26 mouse cellular contexts compared by ENCODE assay signal in genomic region chr7:84439606-84440005, GRCm38 (mm10). TPM values are rescaled to one million over a fixed set of nuclear protein-coding genes. Genes with fewer than 3 reads are reported as not detected.
"Had no signal": no experiment of that assay in that cellular context is flagged by ENCODE, and none has a peak within 500 bp of the region (broad histone marks: within the 10 kb centered on the region; RNA-seq: fewer than 3 reads in every experiment).

No protein-coding gene starts in this region.

- H3K9me3 ChIP-seq: heart, embryonic 13.5 days; heart, embryonic 15.5 days; hindbrain, embryonic 13.5 days; hindbrain, embryonic 15.5 days; limb, embryonic 10.5 days; limb, embryonic 12.5 days; liver, embryonic 13.5 days had no signal

- H3K9ac ChIP-seq: heart, embryonic 13.5 days; heart, embryonic 15.5 days; hindbrain, embryonic 13.5 days; hindbrain, embryonic 15.5 days; limb, embryonic 12.5 days; liver, embryonic 13.5 days had no signal

- H3K27ac ChIP-seq: gastrocnemius, adult 2 months; heart, adult 2 months; heart, embryonic 13.5 days; heart, embryonic 15.5 days; hindbrain, embryonic 13.5 days; hindbrain, embryonic 15.5 days; hindbrain, postnatal 0 days; layer of hippocampus, adult 2 months; left cerebral cortex, adult 2 months; limb, embryonic 10.5 days; limb, embryonic 12.5 days; liver, embryonic 13.5 days had no signal

- DNase-seq: gastrocnemius, adult 2 months; gastrocnemius, postnatal 10 days; gastrocnemius, postnatal 25 days; heart, adult 11 months; heart, adult 2 months; heart, postnatal 14 days; heart, postnatal 36 days; kidney, adult 18-20 months; kidney, adult 8-10 months; kidney, postnatal 10 days; kidney, postnatal 25 days; kidney, postnatal 4 days; liver; liver, embryonic 13.5 days had no signal

- ATAC-seq: hindbrain, postnatal 0 days had no signal

- H3K4me2 ChIP-seq: heart, embryonic 11.5 days; heart, embryonic 13.5 days; heart, embryonic 15.5 days; hindbrain, embryonic 13.5 days; hindbrain, embryonic 15.5 days; limb, embryonic 12.5 days; liver, embryonic 11.5 days; liver, embryonic 13.5 days had no signal

- H3K27me3 ChIP-seq: heart, embryonic 13.5 days; heart, embryonic 15.5 days; hindbrain, embryonic 13.5 days; hindbrain, embryonic 15.5 days; limb, embryonic 12.5 days; liver, embryonic 13.5 days had no signal

- H3K36me3 ChIP-seq: heart, embryonic 13.5 days; heart, embryonic 15.5 days; hindbrain, embryonic 13.5 days; hindbrain, embryonic 15.5 days; limb, embryonic 10.5 days; limb, embryonic 12.5 days; liver, embryonic 13.5 days had no signal

- H3K4me1 ChIP-seq: heart, embryonic 15.5 days; hindbrain, embryonic 13.5 days; hindbrain, embryonic 15.5 days; limb, embryonic 10.5 days; limb, embryonic 12.5 days; liver, embryonic 13.5 days had no signal

- H3K4me3 ChIP-seq: gastrocnemius, adult 2 months; heart, adult 2 months; heart, embryonic 13.5 days; heart, embryonic 15.5 days; hindbrain, embryonic 13.5 days; hindbrain, embryonic 15.5 days; layer of hippocampus, adult 2 months; left cerebral cortex, adult 2 months; limb, embryonic 10.5 days; limb, embryonic 12.5 days; liver, embryonic 13.5 days had no signal

RNA-seq across cellular contexts. Expression of gene Arnt2, which starts 29.6 kb away (rescaled TPM):
- total RNA-seq: hematopoietic stem cell, adult 5-6 weeks had no signal
